Mouse (Mus musculus) hindbrain, embryonic 14.5 days (tissue): ENCODE measurements around the gene Jazf1. TPM values are rescaled to one million over a fixed set of nuclear protein-coding genes. Genes with fewer than 3 reads are reported as not detected.

Source experiments
- ATAC-seq: fragments of 200-750 bp; cut with Nextera tagmentation; 2 replicates; pipeline ENCODE4 v1.8.0; 2017; ENCODE audit warnings: moderate number of reproducible peaks, mild to moderate bottlenecking, moderate TSS enrichment, moderate library complexity; ENCODE audit not compliant: low FRiP score
- DNase-seq: peaks from one replicate; pipeline ENCODE4 v3.0.0-alpha.2; 2015; ENCODE audit warnings: low spot score
- H3K27ac ChIP-seq: fragments of 300-500 bp; sonication (generic); 2 replicates; pipeline ENCODE4 v1.5.1; 2014; ENCODE audit warnings: mild to moderate bottlenecking, moderate library complexity
- H3K27me3 ChIP-seq: fragments of 300-500 bp; sonication (generic); 2 replicates; pipeline ENCODE4 v1.6.1; 2014; ENCODE audit warnings: mild to moderate bottlenecking, low read length, mixed read lengths; ENCODE audit not compliant: control insufficient read depth, insufficient read depth
- H3K36me3 ChIP-seq: fragments of 300-500 bp; sonication (generic); replicated peaks from 2 replicates; pipeline ENCODE4 v1.6.1; 2014; ENCODE audit not compliant: control insufficient read depth, insufficient read depth
- H3K4me1 ChIP-seq: fragments of 300-500 bp; sonication (generic); replicated peaks from 2 replicates; pipeline ENCODE4 v1.6.1; 2014; ENCODE audit warnings: antibody characterized with exemption, low read length, mixed read lengths; ENCODE audit not compliant: control insufficient read depth, insufficient read depth
- H3K4me2 ChIP-seq: fragments of 300-500 bp; sonication (generic); replicated peaks from 2 replicates; pipeline ENCODE4 v1.6.1; 2014; ENCODE audit warnings: mild to moderate bottlenecking, moderate library complexity
- H3K4me3 ChIP-seq: fragments of 300-500 bp; sonication (generic); replicated peaks from 2 replicates; pipeline ENCODE4 v1.5.1; 2014; ENCODE audit warnings: mild to moderate bottlenecking, low read length
- H3K9ac ChIP-seq: fragments of 300-500 bp; sonication (generic); 2 replicates; pipeline ENCODE4 v1.6.1; 2014
- H3K9me3 ChIP-seq: fragments of 300-500 bp; sonication (generic); 2 replicates; pipeline ENCODE4 v1.6.1; 2016; ENCODE audit warnings: low read length; ENCODE audit not compliant: control insufficient read depth
- WGBS: fragments of 180-500 bp; shearing (Covaris S2); extraction: QIAGEN DNeasy Blood & Tissue Kit; methylation state at CpG from one replicate; pipeline ENCODE4 v1.1.7; 2014; 5-methylcytosine and 5-hydroxymethylcytosine counted together
- polyA plus RNA-seq: library from polyadenylated mRNA; unstranded; fragments of >200 nt; fragmentation: Nextera tagmentation; extraction: Ambion mirVana; gene quantifications from 2 replicates; pipeline ENCODE4 v1.2.1, GENCODE M21; 2014

Gene Jazf1
- 56.2 and 67.9 TPM in 2 replicates for polyA plus RNA-seq

- H3K36me3 ChIP-seq: no peaks in the 10 kb centered on the region
- H3K4me3 ChIP-seq: peak within 1 kb of the TSS; percentile 82
Observed at GRCm38 (mm10) chr6:53067989-53068874, at the start of gene Jazf1. Jazf1 (minus strand) TSS chr6:53068631.

GRCm38 (mm10) chr6:53117855-53118254, 49.4 kb upstream of the Jazf1 start:
- DNase-seq (no peak), ATAC-seq (no peak)
- no peaks in the 10 kb centered on the region for H3K27me3 ChIP-seq
- no peak overlapping the region for H3K9ac ChIP-seq
- no peaks in the 10 kb centered on the region for H3K4me1 ChIP-seq
- H3K9me3 ChIP-seq: no peaks in the 10 kb centered on the region
- WGBS: 39% methylated on average over 1 of the region's 1 CpGs
- H3K4me2 ChIP-seq: no peak overlapping the region
- no peak overlapping the region for H3K4me3 ChIP-seq
- no peaks in the 10 kb centered on the region for H3K36me3 ChIP-seq
- no peak overlapping the region for H3K27ac ChIP-seq

More at GRCm38 (mm10) chr6:53067989-53068874, at the start of gene Jazf1:
- ATAC-seq (peak; percentile 82), DNase-seq (peak; percentile 52)
- Histone ChIP-seq H3K27ac (peak within 1 kb of the TSS; percentile 92), H3K9me3 (no peaks in the 10 kb centered on the region), H3K4me2 (peak within 1 kb of the TSS; percentile 73), H3K27me3 (peaks cover 4% of the 10 kb centered on the region; the same call in 1 of the 2 replicates), H3K4me1 (peaks cover 10% of the 10 kb centered on the region), H3K9ac (peak within 1 kb of the TSS; percentile 89)
- WGBS: 0% methylated on average over 45 of the region's 133 CpGs

- H3K36me3 ChIP-seq: no peaks in the 10 kb centered on the region
- DNase-seq (no peak), ATAC-seq (no peak)
- 65% methylated on average over 4 of the region's 4 CpGs for WGBS
- H3K9ac ChIP-seq: no peak overlapping the region
- no peaks in the 10 kb centered on the region for H3K4me1 ChIP-seq
- H3K9me3 ChIP-seq: no peaks in the 10 kb centered on the region
- no peaks in the 10 kb centered on the region for H3K27me3 ChIP-seq
- H3K4me3 ChIP-seq: no peak overlapping the region
- no peak overlapping the region for H3K27ac ChIP-seq
- no peak overlapping the region for H3K4me2 ChIP-seq
Observed at GRCm38 (mm10) chr6:53086879-53087278, 18.4 kb upstream of the Jazf1 start.

- H3K4me3 ChIP-seq: no peak overlapping the region
- no peak overlapping the region for H3K9ac ChIP-seq
- no peaks in the 10 kb centered on the region for H3K4me1 ChIP-seq
- no peaks in the 10 kb centered on the region for H3K27me3 ChIP-seq
- ATAC-seq (no peak), DNase-seq (no peak)
- 79% methylated on average over 4 of the region's 4 CpGs for WGBS
- H3K27ac ChIP-seq: no peak overlapping the region
- no peak overlapping the region for H3K4me2 ChIP-seq
- H3K36me3 ChIP-seq: no peaks in the 10 kb centered on the region
- no peaks in the 10 kb centered on the region for H3K9me3 ChIP-seq
Observed at GRCm38 (mm10) chr6:53081241-53081640, 12.8 kb upstream of the Jazf1 start.

- WGBS: 29% methylated on average over 2 of the region's 2 CpGs
- Histone ChIP-seq H3K4me3 (no peak overlapping the region), H3K9ac (no peak overlapping the region), H3K27ac (no peak overlapping the region), H3K9me3 (no peaks in the 10 kb centered on the region), H3K27me3 (no peaks in the 10 kb centered on the region), H3K4me1 (no peaks in the 10 kb centered on the region), H3K36me3 (no peaks in the 10 kb centered on the region), H3K4me2 (no peak overlapping the region)
- ATAC-seq: no peak
- DNase-seq: no peak
Observed at GRCm38 (mm10) chr6:53078671-53079070, 10.2 kb upstream of the Jazf1 start.

GRCm38 (mm10) chr6:53071732-53072131, 3.3 kb upstream of the Jazf1 start:
- WGBS: 82% methylated on average over 6 of the region's 6 CpGs
- Histone ChIP-seq H3K27me3 (peaks cover 4% of the 10 kb centered on the region; the same call in 1 of the 2 replicates), H3K36me3 (no peaks in the 10 kb centered on the region), H3K9ac (no peak overlapping the region), H3K27ac (no peak overlapping the region), H3K9me3 (no peaks in the 10 kb centered on the region), H3K4me1 (peaks cover 10% of the 10 kb centered on the region), H3K4me3 (no peak overlapping the region), H3K4me2 (no peak overlapping the region)
- DNase-seq (no peak), ATAC-seq (no peak)

- no peaks in the 10 kb centered on the region for H3K36me3 ChIP-seq
Observed at GRCm38 (mm10) chr6:53069976-53070575, 1.6 kb upstream of the Jazf1 start.

GRCm38 (mm10) chr6:53068875-53069178, 396 bp upstream of the Jazf1 start:
- DNase-seq (peak; percentile 44), ATAC-seq (no peak)

More at GRCm38 (mm10) chr6:53069976-53070575, 1.6 kb upstream of the Jazf1 start:
- Histone ChIP-seq H3K27ac (no peak overlapping the region), H3K4me1 (peaks cover 10% of the 10 kb centered on the region), H3K4me2 (no peak overlapping the region), H3K4me3 (no peak overlapping the region), H3K27me3 (peaks cover 4% of the 10 kb centered on the region; the same call in 1 of the 2 replicates), H3K9me3 (no peaks in the 10 kb centered on the region), H3K9ac (no peak overlapping the region)
- WGBS: 33% methylated on average over 5 of the region's 5 CpGs
- DNase-seq (no peak), ATAC-seq (no peak)

GRCm38 (mm10) chr6:53067446-53067988, 914 bp downstream of the Jazf1 start:
- Histone ChIP-seq H3K36me3 (no peaks in the 10 kb centered on the region), H3K9me3 (no peaks in the 10 kb centered on the region), H3K27ac (peak overlapping the region; percentile 92), H3K27me3 (peaks cover 4% of the 10 kb centered on the region; the same call in 1 of the 2 replicates), H3K4me2 (peak overlapping the region; percentile 73), H3K9ac (peak overlapping the region; percentile 89), H3K4me3 (peak overlapping the region; percentile 82), H3K4me1 (peaks cover 10% of the 10 kb centered on the region)
- DNase-seq (peak; percentile 30), ATAC-seq (peak; percentile 39)
- WGBS: 3% methylated on average over 29 of the region's 41 CpGs

More at GRCm38 (mm10) chr6:53068875-53069178, 396 bp upstream of the Jazf1 start:
- Histone ChIP-seq H3K36me3 (no peaks in the 10 kb centered on the region), H3K9me3 (no peaks in the 10 kb centered on the region), H3K4me2 (peak overlapping the region; percentile 73), H3K27me3 (peaks cover 4% of the 10 kb centered on the region; the same call in 1 of the 2 replicates), H3K9ac (peak overlapping the region; percentile 89), H3K4me3 (peak overlapping the region; percentile 82), H3K4me1 (peaks cover 10% of the 10 kb centered on the region), H3K27ac (peak overlapping the region; percentile 92)
- under 1% methylated on average over 6 of the region's 6 CpGs for WGBS
